Mouse (Mus musculus) forebrain, postnatal 0 days (tissue): Measurements from ENCODE around the gene Cyp51. TPM values are rescaled to one million over a fixed set of nuclear protein-coding genes. Genes with fewer than 3 reads are reported as not detected.

Source experiments
- ATAC-seq: fragments of 200-750 bp; cut with Nextera tagmentation; 2 replicates; pipeline ENCODE4 v1.8.0; 2017; ENCODE audit warnings: mild to moderate bottlenecking, moderate library complexity
- DNase-seq: peaks from one replicate; pipeline ENCODE4 v3.0.0-alpha.2; 2015
- H3K27ac ChIP-seq: fragments of 300-500 bp; sonication (generic); 2 replicates; pipeline ENCODE4 v1.5.1; 2014; ENCODE audit warnings: low read depth, mild to moderate bottlenecking, antibody characterized with exemption, low read length, moderate library complexity, mixed read lengths
- H3K27me3 ChIP-seq: fragments of 300-500 bp; sonication (generic); 2 replicates; pipeline ENCODE4 v1.6.1; 2014; ENCODE audit warnings: mild to moderate bottlenecking, low read length, mixed read lengths; ENCODE audit not compliant: insufficient read depth
- H3K36me3 ChIP-seq: fragments of 300-500 bp; sonication (generic); 2 replicates; pipeline ENCODE4 v1.6.1; 2014; ENCODE audit warnings: mild to moderate bottlenecking, moderate library complexity; ENCODE audit not compliant: insufficient read depth
- H3K4me1 ChIP-seq: fragments of 300-500 bp; sonication (generic); 2 replicates; pipeline ENCODE4 v1.6.1; 2014; ENCODE audit warnings: antibody characterized with exemption; ENCODE audit not compliant: insufficient read depth
- H3K4me2 ChIP-seq: fragments of 300-500 bp; sonication (generic); 2 replicates; pipeline ENCODE4 v1.6.1; 2014; ENCODE audit warnings: low read depth, mild to moderate bottlenecking, moderate library complexity
- H3K4me3 ChIP-seq: fragments of 300-500 bp; sonication (generic); 2 replicates; pipeline ENCODE4 v1.5.1; 2014; ENCODE audit warnings: low read depth, low read length, mixed read lengths
- H3K9ac ChIP-seq: fragments of 300-500 bp; sonication (generic); 2 replicates; pipeline ENCODE4 v1.6.1; 2014; ENCODE audit warnings: mild to moderate bottlenecking
- H3K9me3 ChIP-seq: fragments of 300-500 bp; sonication (generic); 2 replicates; pipeline ENCODE4 v1.6.1; 2016; ENCODE audit warnings: low read length
- CTCF ChIP-seq: sonication (generic); IDR thresholded peaks from 2 replicates; pipeline ENCODE4 v1.5.1; 2016; ENCODE audit warnings: antibody characterized with exemption, control low read depth, low read depth
- WGBS: fragments of 180-500 bp; shearing (Covaris S2); extraction: QIAGEN DNeasy Blood & Tissue Kit; methylation state at CpG from one replicate; pipeline ENCODE4 v1.1.7; 2014; 5-methylcytosine and 5-hydroxymethylcytosine counted together
- polyA plus RNA-seq: library from polyadenylated mRNA; unstranded; fragments of >200 nt; fragmentation: Nextera tagmentation; extraction: Ambion mirVana; gene quantifications from 2 replicates; pipeline ENCODE4 v1.2.1, GENCODE M21; 2015
- total RNA-seq: library from RNA; depleted of rRNA; stranded (reverse); fragments of >200 nt; gene quantifications from 2 replicates; pipeline ENCODE4 v1.2.3, GENCODE M21; 2014

Cyp51 gene
- total and polyA plus RNA-seq, 2 experiments from 2014 or later: 107 to 291 TPM

- Histone ChIP-seq H3K9ac (no peak overlapping the region), H3K4me2 (no peak overlapping the region), H3K9me3 (no peaks in the 10 kb centered on the region), H3K27ac (no peak overlapping the region), H3K4me1 (no peaks in the 10 kb centered on the region), H3K4me3 (no peak overlapping the region), H3K27me3 (no peaks in the 10 kb centered on the region), H3K36me3 (peaks cover 86% of the 10 kb centered on the region)
- WGBS: 45% methylated on average over 3 of the region's 3 CpGs
- DNase-seq: no peak
- TF ChIP-seq CTCF: no peak
- ATAC-seq: no peak
These were observed 37.3 kb downstream of the Cyp51 start for GRCm38 (mm10) chr5:4067203-4067602.

DNA sequence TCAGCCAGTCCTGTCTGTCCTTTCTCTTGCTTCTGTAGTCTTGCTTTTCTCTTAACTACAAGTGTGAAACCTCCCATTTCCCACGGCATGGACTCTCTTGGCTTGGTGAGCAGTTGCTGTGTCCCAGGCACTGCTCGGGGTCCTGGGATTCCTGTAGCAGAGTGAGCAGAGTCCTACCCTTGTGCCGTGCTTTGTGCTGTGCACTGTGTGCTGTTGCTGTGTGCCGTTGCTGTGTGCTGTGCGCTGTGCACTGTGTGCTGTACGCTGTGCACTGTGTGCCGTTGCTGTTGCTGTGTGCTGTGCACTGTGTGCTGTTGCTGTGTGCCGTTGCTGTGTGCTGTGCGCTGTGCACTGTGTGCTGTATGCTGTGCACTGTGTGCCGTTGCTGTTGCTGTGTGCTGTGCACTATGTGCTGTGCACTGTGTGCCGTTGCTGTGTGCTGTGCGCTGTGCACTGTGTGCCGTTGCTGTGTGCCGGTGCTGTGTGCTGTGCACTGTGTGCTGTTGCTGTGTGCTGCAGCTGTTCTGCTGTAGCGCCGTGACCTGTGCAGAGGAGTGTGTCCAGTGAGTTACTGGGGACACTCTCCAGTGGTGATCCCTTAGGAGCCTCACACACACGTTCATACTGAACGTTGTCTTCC is 38.0 kb downstream of the Cyp51 start:
- Histone ChIP-seq H3K4me1 (no peaks in the 10 kb centered on the region), H3K4me3 (no peak overlapping the region), H3K27me3 (no peaks in the 10 kb centered on the region), H3K4me2 (no peak overlapping the region), H3K36me3 (peaks cover 86% of the 10 kb centered on the region), H3K9me3 (no peaks in the 10 kb centered on the region), H3K9ac (no peak overlapping the region), H3K27ac (no peak overlapping the region)
- peak; percentile 42; the same call in 1 of the 2 replicates for ATAC-seq
- WGBS: 93% methylated on average over 18 of the region's 18 CpGs
- TF ChIP-seq CTCF: no peak
- DNase-seq: no peak

GRCm38 (mm10) chr5:4060313-4060712 is 44.2 kb downstream of the Cyp51 start:
- H3K9me3 ChIP-seq: no peaks in the 10 kb centered on the region
- TF ChIP-seq CTCF: no peak
- H3K4me2 ChIP-seq: no peak overlapping the region
- ATAC-seq (no peak), DNase-seq (no peak)
- H3K27me3 ChIP-seq: no peaks in the 10 kb centered on the region
- no peak overlapping the region for H3K4me3 ChIP-seq
- H3K9ac ChIP-seq: no peak overlapping the region
- WGBS: 91% methylated on average over 8 of the region's 8 CpGs
- H3K36me3 ChIP-seq: peaks cover 81% of the 10 kb centered on the region
- no peak overlapping the region for H3K27ac ChIP-seq
- H3K4me1 ChIP-seq: no peaks in the 10 kb centered on the region

DNA sequence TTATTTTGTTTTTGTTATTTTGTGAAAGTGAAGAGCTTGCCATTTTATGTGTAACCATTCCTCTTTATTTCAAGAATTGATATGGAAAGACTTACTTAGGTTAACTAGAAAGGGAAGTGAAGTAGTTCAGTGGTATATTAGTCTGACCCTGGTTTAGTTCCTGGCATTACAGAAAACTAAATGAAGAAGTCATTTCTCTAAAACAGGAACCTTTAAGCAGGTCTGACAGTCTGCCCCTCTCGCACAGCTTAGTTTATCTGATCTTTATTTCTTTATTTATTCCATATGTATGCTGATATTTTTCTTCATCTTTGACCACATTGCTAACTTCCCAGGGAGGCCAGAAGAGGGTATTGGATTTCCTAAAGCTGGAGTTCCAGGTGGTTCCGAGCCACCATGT is 63.6 kb downstream of the Cyp51 start:
- Histone ChIP-seq H3K9ac (no peak overlapping the region), H3K4me2 (no peak overlapping the region), H3K36me3 (peaks cover 79% of the 10 kb centered on the region), H3K27me3 (no peaks in the 10 kb centered on the region), H3K4me3 (no peak overlapping the region), H3K4me1 (no peaks in the 10 kb centered on the region), H3K27ac (no peak overlapping the region), H3K9me3 (no peaks in the 10 kb centered on the region)
- no peak for TF ChIP-seq CTCF
- ATAC-seq (no peak), DNase-seq (no peak)
- 96% methylated on average over 2 of the region's 2 CpGs for WGBS

DNA sequence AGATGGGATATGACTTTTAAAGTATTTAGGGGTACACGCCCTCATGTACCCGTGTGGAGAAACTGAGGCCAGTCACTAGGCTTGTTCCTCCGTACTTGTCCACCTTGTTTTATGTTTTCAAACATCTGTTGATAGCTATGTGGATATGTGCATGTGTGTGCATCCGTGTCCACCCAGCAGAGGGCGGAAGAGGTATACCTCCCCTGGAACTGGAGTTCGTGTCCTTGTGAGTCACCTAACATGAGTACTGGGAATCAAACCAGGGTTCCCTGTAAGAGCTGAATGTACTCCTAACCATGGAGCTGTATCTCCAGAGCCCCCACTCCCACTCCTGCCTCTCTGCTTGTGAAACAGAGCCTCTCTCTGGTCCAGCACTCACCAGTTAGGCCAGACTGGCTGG is 64.2 kb downstream of the Cyp51 start:
- Histone ChIP-seq H3K9ac (no peak overlapping the region), H3K36me3 (peaks cover 82% of the 10 kb centered on the region), H3K4me3 (no peak overlapping the region), H3K27ac (no peak overlapping the region), H3K9me3 (no peaks in the 10 kb centered on the region), H3K27me3 (no peaks in the 10 kb centered on the region), H3K4me2 (no peak overlapping the region), H3K4me1 (no peaks in the 10 kb centered on the region)
- TF ChIP-seq CTCF: 0 out of 2 replicates have a peak, but pooled peaks have one; percentile 22
- ATAC-seq (no peak), DNase-seq (no peak)
- WGBS: 94% methylated on average over 6 of the region's 6 CpGs

DNA sequence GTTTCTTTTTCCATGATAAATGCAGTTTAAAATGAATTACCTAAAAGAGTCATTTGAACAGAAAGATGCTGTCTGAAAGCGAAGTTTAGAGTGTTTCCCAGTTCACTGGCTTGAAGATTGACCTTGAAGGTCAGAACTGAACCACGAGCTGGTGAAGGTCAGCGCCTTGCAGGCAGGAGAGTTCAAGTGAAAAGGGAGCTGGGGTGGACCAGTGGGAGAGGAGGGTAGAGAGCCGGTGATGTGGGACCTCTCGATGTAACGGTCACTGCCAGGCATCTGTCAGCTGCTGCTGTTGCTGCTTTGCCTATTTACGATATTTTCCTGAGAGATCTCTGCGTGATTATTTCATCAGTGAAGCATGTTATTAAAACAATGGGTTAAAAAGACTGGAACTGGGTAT is 65.2 kb downstream of the Cyp51 start:
- TF ChIP-seq CTCF: no peak
- Histone ChIP-seq H3K27me3 (no peaks in the 10 kb centered on the region), H3K4me2 (no peak overlapping the region), H3K27ac (no peak overlapping the region), H3K36me3 (peaks cover 84% of the 10 kb centered on the region), H3K4me3 (no peak overlapping the region), H3K9me3 (no peaks in the 10 kb centered on the region), H3K4me1 (no peaks in the 10 kb centered on the region), H3K9ac (no peak overlapping the region)
- WGBS: 87% methylated on average over 8 of the region's 8 CpGs
- no peak for DNase-seq
- ATAC-seq: no peak

- Histone ChIP-seq H3K27me3 (no peaks in the 10 kb centered on the region), H3K4me2 (no peak overlapping the region), H3K27ac (no peak overlapping the region), H3K9me3 (no peaks in the 10 kb centered on the region), H3K4me3 (no peak overlapping the region), H3K4me1 (no peaks in the 10 kb centered on the region), H3K36me3 (peaks cover 73% of the 10 kb centered on the region), H3K9ac (no peak overlapping the region)
- ATAC-seq (no peak), DNase-seq (no peak)
- WGBS: 97% methylated on average over 9 of the region's 9 CpGs
- no peak for TF ChIP-seq CTCF
These were observed 67.9 kb downstream of the Cyp51 start for GRCm38 (mm10) chr5:4036686-4037085.
